Mouse (Mus musculus) liver, adult 2 months (tissue): ENCODE measurements around the gene Plcb1.

Experiments used
- CTCF ChIP-seq: fragments of 200-500 bp; IDR thresholded peaks from 2 replicates; pipeline ENCODE4 v1.5.1; 2011; ENCODE audit warnings: low read depth, low read length, control low read depth
- POLR2A ChIP-seq: fragments of 200-500 bp; IDR thresholded peaks from 2 replicates; pipeline ENCODE4 v1.6.1; 2011; ENCODE audit warnings: low read length, control low read depth; ENCODE audit not compliant: insufficient read depth; ENCODE audit errors: extremely low read depth

DNA sequence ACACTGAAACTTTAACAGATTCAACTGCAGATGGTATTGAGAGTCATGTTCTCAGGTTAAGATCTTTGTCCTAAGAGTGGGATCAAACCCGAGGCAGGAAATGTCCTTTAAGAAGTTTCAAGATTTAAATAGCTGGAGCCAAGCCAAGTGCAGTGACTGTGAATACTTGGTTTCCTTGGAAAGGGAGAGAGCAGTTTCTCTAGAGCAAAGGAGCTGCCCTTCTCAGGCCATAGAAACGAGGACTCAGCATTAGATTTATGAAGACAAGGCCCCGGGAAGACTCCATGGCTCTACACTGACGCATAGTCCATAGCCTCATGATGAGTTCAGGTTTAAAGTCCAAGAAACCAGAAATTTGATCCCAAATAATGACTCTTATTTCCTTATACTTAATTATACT, 457.9 kb downstream of the Plcb1 start:
- TF ChIP-seq CTCF, result no peak
- TF ChIP-seq POLR2A, result no peak
